In genomic region chr11:113782496-113782895, GRCm38 (mm10) we compare ENCODE assay signal across 12 mouse cellular contexts. TPM values are rescaled to one million over a fixed set of nuclear protein-coding genes. Genes with fewer than 3 reads are reported as not detected.
DNase-seq lines count a peak whose midpoint lies in the region; ATAC-seq lines count a peak whose summit lies in the region.
"Had no signal": no experiment of that assay in that cellular context is flagged by ENCODE, and none has a peak within 500 bp of the region (broad histone marks: within the 10 kb centered on the region; RNA-seq: fewer than 3 reads in every experiment).

No protein-coding gene starts in this region.

- H3K4me1 ChIP-seq in lung, embryonic 15.5 days: peaks cover 81% of the 10 kb centered on the region
- peaks cover 10% of the 10 kb centered on the region for H3K4me1 ChIP-seq in embryonic facial prominence, embryonic 11.5 days (ENCODE audit: control insufficient read depth, insufficient read depth, low read length)
- H3K4me1 ChIP-seq in forebrain, embryonic 14.5 days (ENCODE audit: control insufficient read depth, insufficient read depth, low read length): peaks cover 33% of the 10 kb centered on the region
- peaks cover 65% of the 10 kb centered on the region for H3K4me1 ChIP-seq in limb, embryonic 12.5 days (replicated peaks)

- H3K4me2 ChIP-seq in lung, embryonic 15.5 days: no peak overlapping the region
- no peak overlapping the region for H3K4me2 ChIP-seq in embryonic facial prominence, embryonic 11.5 days (ENCODE audit: low read depth, low read length)
- H3K4me2 ChIP-seq in forebrain, embryonic 14.5 days (ENCODE audit: low read length): no peak overlapping the region
- no peak overlapping the region for H3K4me2 ChIP-seq in limb, embryonic 12.5 days

- H3K27me3 ChIP-seq in lung, embryonic 15.5 days: no peaks in the 10 kb centered on the region
- H3K27me3 ChIP-seq in embryonic facial prominence, embryonic 11.5 days (ENCODE audit: control insufficient read depth, insufficient read depth, low read length): no peaks in the 10 kb centered on the region
- no peaks in the 10 kb centered on the region for H3K27me3 ChIP-seq in forebrain, embryonic 14.5 days (replicated peaks; ENCODE audit: control insufficient read depth, insufficient read depth, low read length)
- H3K27me3 ChIP-seq in limb, embryonic 12.5 days: no peaks in the 10 kb centered on the region

- DNase-seq in lung, postnatal 14 days: no peak
- DNase-seq in embryonic facial prominence, embryonic 11.5 days (ENCODE audit: low spot score): no peak
- no peak for DNase-seq in forebrain, embryonic 14.5 days (ENCODE audit: low spot score)
- DNase-seq: cerebellum, adult 8-10 months; heart, adult 2 months; liver, postnatal 0 days; right cerebral cortex, postnatal 25 days had no signal

- WGBS in lung, embryonic 15.5 days: 69% methylated on average over 2 of the region's 2 CpGs
- 84% methylated on average over 2 of the region's 2 CpGs for WGBS in embryonic facial prominence, embryonic 11.5 days
- 84% methylated on average over 2 of the region's 2 CpGs for WGBS in forebrain, embryonic 14.5 days
- 70% methylated on average over 2 of the region's 2 CpGs for WGBS in limb, embryonic 12.5 days

- H3K9ac ChIP-seq in lung, embryonic 15.5 days: no peak overlapping the region
- no peak overlapping the region for H3K9ac ChIP-seq in embryonic facial prominence, embryonic 11.5 days (replicated peaks; ENCODE audit: low read length)
- no peak overlapping the region for H3K9ac ChIP-seq in forebrain, embryonic 14.5 days (ENCODE audit: low read length)
- no peak overlapping the region for H3K9ac ChIP-seq in limb, embryonic 12.5 days (replicated peaks)
- H3K9ac ChIP-seq: liver, postnatal 0 days had no signal

- no peaks in the 10 kb centered on the region for H3K36me3 ChIP-seq in lung, embryonic 15.5 days
- no peaks in the 10 kb centered on the region for H3K36me3 ChIP-seq in embryonic facial prominence, embryonic 11.5 days (replicated peaks; ENCODE audit: control insufficient read depth, insufficient read depth, low read depth, low read length)
- no peaks in the 10 kb centered on the region for H3K36me3 ChIP-seq in forebrain, embryonic 14.5 days (ENCODE audit: control insufficient read depth, insufficient read depth, low read length)
- no peaks in the 10 kb centered on the region for H3K36me3 ChIP-seq in limb, embryonic 12.5 days

- ATAC-seq in lung, embryonic 15.5 days (ENCODE audit: borderline replicate concordance, extremely low read depth, low FRiP score, low TSS enrichment): no peak
- no peak for ATAC-seq in embryonic facial prominence, embryonic 11.5 days (replicated peaks; ENCODE audit: insufficient number of reproducible peaks, low FRiP score, low TSS enrichment, low read depth)
- ATAC-seq in forebrain, embryonic 14.5 days: no peak
- ATAC-seq in limb, embryonic 12.5 days (ENCODE audit: insufficient number of reproducible peaks, insufficient read depth, low FRiP score, low TSS enrichment, low read depth): no peak
- no peak; the same call in 1 of the 2 replicates for ATAC-seq in frontal cortex, adult (ENCODE audit: low TSS enrichment)
- no peak for ATAC-seq in CD4-positive, CD25-positive, alpha-beta regulatory T cell, adult 4 months
- ATAC-seq: activated CD4-positive, CD25-positive, alpha-beta regulatory T cell, adult 4 months; liver, postnatal 0 days had no signal

- peak overlapping the region; percentile 60 for H3K27ac ChIP-seq in lung, embryonic 15.5 days
- 0 out of 2 replicates have a peak overlapping the region, but pooled peaks have one; percentile 16 for H3K27ac ChIP-seq in embryonic facial prominence, embryonic 11.5 days (replicated peaks; ENCODE audit: low read depth, low read length)
- H3K27ac ChIP-seq in forebrain, embryonic 14.5 days (ENCODE audit: low read depth, low read length): peak overlapping the region; percentile 58; the same call in 1 of the 2 replicates
- peak overlapping the region; percentile 68 for H3K27ac ChIP-seq in limb, embryonic 12.5 days
- H3K27ac ChIP-seq: heart, adult 2 months had no signal

- no peaks in the 10 kb centered on the region for H3K9me3 ChIP-seq in lung, embryonic 15.5 days
- H3K9me3 ChIP-seq in embryonic facial prominence, embryonic 11.5 days (replicated peaks; ENCODE audit: control insufficient read depth, low read length): no peaks in the 10 kb centered on the region
- H3K9me3 ChIP-seq in forebrain, embryonic 14.5 days (replicated peaks; ENCODE audit: control insufficient read depth, low read length): no peaks in the 10 kb centered on the region
- no peaks in the 10 kb centered on the region for H3K9me3 ChIP-seq in limb, embryonic 12.5 days

- H3K4me3 ChIP-seq in lung, embryonic 15.5 days: no peak overlapping the region
- no peak overlapping the region for H3K4me3 ChIP-seq in embryonic facial prominence, embryonic 11.5 days (ENCODE audit: low read depth, low read length)
- H3K4me3 ChIP-seq in forebrain, embryonic 14.5 days (ENCODE audit: low read depth, low read length): no peak overlapping the region
- H3K4me3 ChIP-seq in limb, embryonic 12.5 days (replicated peaks): no peak overlapping the region
- H3K4me3 ChIP-seq: heart, adult 2 months had no signal

RNA-seq across cellular contexts. Expression of gene Cdc42ep4, which starts 30.8 kb away (rescaled TPM):
- 122 TPM in 2 replicates for polyA plus RNA-seq in lung, embryonic 15.5 days (2015; fragmentation: Nextera tagmentation; extraction: Ambion mirVana)
- 59.1 and 63.7 TPM in 2 replicates for polyA plus RNA-seq in embryonic facial prominence, embryonic 11.5 days (2014; fragmentation: Nextera tagmentation; extraction: Ambion mirVana)
- polyA plus RNA-seq in forebrain, embryonic 14.5 days (2014; fragmentation: Nextera tagmentation; extraction: Ambion mirVana): 52.4 and 61.5 TPM in 2 replicates
- 119 and 120 TPM in 2 replicates for polyA plus RNA-seq in limb, embryonic 12.5 days (2016; fragmentation: Nextera tagmentation; extraction: Ambion mirVana)
- polyA plus RNA-seq in CD4-positive, CD25-positive, alpha-beta regulatory T cell, adult 4 months (2017; shearing (Covaris generic)): 1 to 10 TPM; 2.1 to 2.3 TPM

Comparison
In these comparisons a context has a peak if more than half of its experiments do, and no peak if none do; other contexts are left out.
1. H3K27ac ChIP-seq: peak in every context shown above with its lines; median percentile 68 in limb, embryonic 12.5 days; 60 in lung, embryonic 15.5 days; 58 in forebrain, embryonic 14.5 days; 16 in embryonic facial prominence, embryonic 11.5 days.
2. RNA of gene Cdc42ep4, which starts 30.8 kb away (polyA plus RNA-seq): 122 TPM in lung, embryonic 15.5 days, 119 to 120 TPM in limb, embryonic 12.5 days, 59.1 to 63.7 TPM in embryonic facial prominence, embryonic 11.5 days and 52.4 to 61.5 TPM in forebrain, embryonic 14.5 days; 2.1 to 2.3 TPM in CD4-positive, CD25-positive, alpha-beta regulatory T cell, adult 4 months; every median in the first group is over 10 times any median in the second.